Mouse (Mus musculus) B cell, adult 62 days (primary cell): ENCODE results near the gene Exd1. TPM values are rescaled to one million over a fixed set of nuclear protein-coding genes. Genes with fewer than 3 reads are reported as not detected.

Experiments used
- total RNA-seq: library from RNA; stranded (reverse); gene quantifications from 4 replicates; pipeline ENCODE4 v1.2.4, GENCODE M21; 2023

Exd1 gene
- 0.86 TPM in 1 of 4 replicates, not detected in the others for total RNA-seq

GRCm38 (mm10) chr2:119547522-119548370, at the start of gene Exd1, which contains the start of gene Chp1:
Exd1 (minus strand) TSS chr2:119547627.
Chp1 (plus strand) TSS chr2:119547697.

DNA sequence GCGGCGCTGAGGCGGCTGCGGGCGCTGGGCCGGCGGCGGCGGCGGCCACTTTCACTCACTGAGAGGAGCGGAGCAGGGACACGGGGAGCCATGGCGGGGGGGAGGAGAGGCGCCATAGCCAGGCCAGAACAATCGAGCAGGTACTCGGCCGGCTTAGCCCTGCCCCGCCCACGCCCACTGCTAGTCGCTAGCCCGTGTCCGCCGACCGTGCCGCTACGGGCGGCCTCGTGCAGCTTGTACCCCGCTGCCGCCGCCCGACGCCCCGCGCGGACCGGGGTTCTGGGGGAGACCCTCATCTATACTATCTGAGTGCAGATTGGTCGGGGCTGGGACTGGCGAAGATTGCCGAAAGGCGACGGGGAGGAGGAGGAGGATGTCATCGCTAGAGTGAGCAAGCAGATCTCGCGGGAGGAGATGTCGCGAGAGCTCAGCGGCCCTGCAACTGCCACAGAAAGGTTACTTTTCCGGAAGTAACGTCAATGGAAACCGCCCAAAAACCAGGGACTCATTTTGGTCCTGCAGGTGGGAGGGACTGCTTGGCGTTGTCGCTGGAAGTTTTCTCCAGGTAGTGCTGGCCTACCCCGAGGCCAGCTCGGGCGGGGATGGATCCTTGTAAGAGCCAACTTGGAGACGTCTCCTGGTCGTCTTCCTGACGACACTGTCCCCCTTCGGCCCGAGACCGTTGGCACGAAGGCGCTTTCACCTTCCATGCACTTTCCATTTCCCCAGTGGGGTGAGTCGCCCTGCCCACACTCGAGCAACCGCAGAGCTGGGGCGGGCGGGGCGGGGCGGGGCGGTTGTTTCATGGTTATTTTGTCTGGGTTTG, 69.6 kb downstream of the Exd1 start, which contains the start of gene Ino80:
TSS of gene Ino80 (minus strand) at position 117 of the 826 bp plus-strand sequence.

Other genes starting within 250 kb of the Exd1 start
- 0.66 to 2.4 TPM (median 0.85 TPM) in 4 replicates for gene Dll4, start 221.8 kb downstream of the Exd1 start, total RNA-seq
- 0.60 to 1.1 TPM (median 1.0 TPM) in 4 replicates for gene Chac1, start 196.4 kb downstream of the Exd1 start, total RNA-seq
- 46.1 to 50.5 TPM (median 49.4 TPM) in 4 replicates for gene Ino80, start 69.9 kb downstream of the Exd1 start, total RNA-seq
- 61.9 to 72.0 TPM (median 66.7 TPM) in 4 replicates for gene Chp1, start 70 bp upstream of the Exd1 start, total RNA-seq
- gene Nusap1, start 70.7 kb upstream of the Exd1 start, total RNA-seq: 2.2 to 6.0 TPM (median 3.1 TPM) in 4 replicates
- gene Oip5, start 70.8 kb upstream of the Exd1 start, total RNA-seq: 0.55 to 2.7 TPM (median 1.9 TPM) in 4 replicates
- 13.5 to 16.7 TPM (median 14.1 TPM) in 4 replicates for gene Ndufaf1, start 115.2 kb upstream of the Exd1 start, total RNA-seq
- gene Rtf1, start 127.4 kb upstream of the Exd1 start, total RNA-seq: 53.7 to 64.2 TPM (median 57.2 TPM) in 4 replicates
- 0.31 to 1.0 TPM (median 0.32 TPM) in 3 of 4 replicates, not detected in the other for gene Itpka, start 194.7 kb upstream of the Exd1 start, total RNA-seq
- gene Ltk, start 212.8 kb upstream of the Exd1 start, total RNA-seq: 21.7 to 24.4 TPM (median 22.1 TPM) in 4 replicates
- gene Rpap1, start 239.9 kb upstream of the Exd1 start, total RNA-seq: 28.8 to 35.4 TPM (median 32.3 TPM) in 4 replicates